Mouse (Mus musculus) midbrain, embryonic 14.5 days (tissue): ENCODE measurements at regions not wholly inside any gene's neighbourhood (a gene's known extent, or its start where the extent isn't known, plus 50 kb on each side); places are given as distances from the start of the nearest gene placed in this dataset.

ENCODE experiments used
- ATAC-seq: fragments of 200-750 bp; cut with Nextera tagmentation; 2 replicates; pipeline ENCODE4 v1.8.0; 2017; ENCODE audit warnings: moderate number of reproducible peaks, moderate library complexity; ENCODE audit not compliant: low FRiP score, low TSS enrichment
- DNase-seq: peaks from one replicate; pipeline ENCODE4 v3.0.0-alpha.2; 2015
- H3K27ac ChIP-seq: fragments of 300-500 bp; sonication (generic); replicated peaks from 2 replicates; pipeline ENCODE4 v1.5.1; 2014; ENCODE audit warnings: mild to moderate bottlenecking, low read depth, low read length, moderate library complexity
- H3K27me3 ChIP-seq: fragments of 300-500 bp; sonication (generic); 2 replicates; pipeline ENCODE4 v1.6.1; 2014; ENCODE audit warnings: low read length, control low read depth, mixed read lengths; ENCODE audit not compliant: control insufficient read depth, insufficient read depth
- H3K36me3 ChIP-seq: fragments of 300-500 bp; sonication (generic); 2 replicates; pipeline ENCODE4 v1.6.1; 2014; ENCODE audit warnings: low read length, control low read depth; ENCODE audit not compliant: control insufficient read depth, insufficient read depth
- H3K4me1 ChIP-seq: fragments of 300-500 bp; sonication (generic); 2 replicates; pipeline ENCODE4 v1.6.1; 2014; ENCODE audit warnings: mild to moderate bottlenecking, antibody characterized with exemption, low read length, control low read depth; ENCODE audit not compliant: control insufficient read depth, insufficient read depth
- H3K4me2 ChIP-seq: fragments of 300-500 bp; sonication (generic); 2 replicates; pipeline ENCODE4 v1.6.1; 2014; ENCODE audit warnings: mild to moderate bottlenecking, low read length, moderate library complexity
- H3K4me3 ChIP-seq: fragments of 300-500 bp; sonication (generic); replicated peaks from 2 replicates; pipeline ENCODE4 v1.5.1; 2014; ENCODE audit warnings: low read depth, low read length
- H3K9ac ChIP-seq: fragments of 300-500 bp; sonication (generic); replicated peaks from 2 replicates; pipeline ENCODE4 v1.6.1; 2014; ENCODE audit warnings: mild to moderate bottlenecking, low read length, moderate library complexity
- H3K9me3 ChIP-seq: fragments of 300-500 bp; sonication (generic); 2 replicates; pipeline ENCODE4 v1.6.1; 2016; ENCODE audit warnings: low read length, control low read depth, mixed read lengths; ENCODE audit not compliant: control insufficient read depth
- WGBS: fragments of 180-500 bp; shearing (Covaris S2); extraction: QIAGEN DNeasy Blood & Tissue Kit; methylation state at CpG from one replicate; pipeline ENCODE4 v1.1.7; 2014; 5-methylcytosine and 5-hydroxymethylcytosine counted together

- Histone ChIP-seq H3K9me3 (no peaks in the 10 kb centered on the region), H3K4me2 (no peak overlapping the region), H3K4me3 (no peak overlapping the region), H3K36me3 (no peaks in the 10 kb centered on the region), H3K4me1 (peaks cover 19% of the 10 kb centered on the region), H3K27me3 (no peaks in the 10 kb centered on the region), H3K9ac (no peak overlapping the region), H3K27ac (no peak overlapping the region)
- 9% methylated on average over 6 of the region's 6 CpGs for WGBS
- ATAC-seq (no peak), DNase-seq (no peak)
Observed at GRCm38 (mm10) chr8:92072254-92072615, 270.4 kb upstream of the Irx3 start.

GRCm38 (mm10) chr8:92071305-92072253 is 269.7 kb upstream of the Irx3 start:
- Histone ChIP-seq H3K9me3 (no peaks in the 10 kb centered on the region), H3K36me3 (no peaks in the 10 kb centered on the region), H3K4me3 (no peak overlapping the region), H3K9ac (no peak overlapping the region), H3K4me1 (peaks cover 19% of the 10 kb centered on the region), H3K27me3 (no peaks in the 10 kb centered on the region), H3K27ac (0 out of 2 replicates have a peak overlapping the region, but pooled peaks have one; percentile 14), H3K4me2 (peak overlapping the region; percentile 13; the same call in 1 of the 2 replicates)
- DNase-seq: peak; percentile 65
- WGBS: 16% methylated on average over 21 of the region's 21 CpGs
- ATAC-seq: peak; percentile 40

DNA sequence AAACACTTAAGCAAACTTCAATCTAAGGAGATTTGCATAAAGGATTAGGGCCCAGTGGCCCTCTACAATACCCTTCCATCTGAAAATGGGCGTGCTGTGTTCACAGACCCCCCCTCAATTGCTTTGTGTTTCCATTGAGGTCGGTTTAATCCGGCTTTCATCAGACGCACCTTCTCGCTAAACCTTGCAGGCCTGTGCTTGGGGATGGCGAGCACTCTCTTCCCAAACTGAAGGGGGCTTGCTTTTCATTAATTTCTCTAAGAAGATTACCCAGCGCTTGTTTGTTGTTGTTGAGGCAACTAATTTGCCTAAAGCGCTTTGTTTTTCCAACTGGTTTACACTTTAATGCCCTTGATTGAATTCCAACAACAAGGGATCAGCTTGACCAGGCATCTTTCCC is 268.8 kb upstream of the Irx3 start:
- ATAC-seq (no peak), DNase-seq (peak; percentile 65)
- no peaks in the 10 kb centered on the region for H3K9me3 ChIP-seq
- 10% methylated on average over 8 of the region's 8 CpGs for WGBS
- H3K27ac ChIP-seq: no peak overlapping the region
- H3K4me3 ChIP-seq: no peak overlapping the region
- no peaks in the 10 kb centered on the region for H3K27me3 ChIP-seq
- H3K4me2 ChIP-seq: no peak overlapping the region
- H3K36me3 ChIP-seq: no peaks in the 10 kb centered on the region
- peaks cover 21% of the 10 kb centered on the region for H3K4me1 ChIP-seq
- no peak overlapping the region for H3K9ac ChIP-seq

DNA sequence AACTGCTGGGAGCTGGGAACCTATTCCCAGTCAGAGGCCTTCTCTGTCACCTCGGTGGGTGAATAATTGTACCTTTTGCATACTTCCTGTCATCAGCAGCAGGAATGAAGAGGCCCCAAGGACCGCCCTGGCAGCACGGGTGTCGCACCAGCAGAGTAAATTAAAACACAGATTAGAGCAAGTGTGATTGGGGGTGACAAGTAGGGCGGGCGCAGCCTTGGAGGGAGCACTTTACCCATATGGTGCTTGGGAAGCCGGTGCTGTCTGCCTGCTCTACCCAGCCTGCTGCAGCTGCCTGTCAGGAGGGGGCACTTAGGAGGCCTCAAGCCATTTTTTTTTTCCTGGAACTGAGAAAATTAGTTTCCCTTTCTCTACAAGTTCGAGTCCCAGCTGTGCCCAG is 264.6 kb upstream of the Irx3 start:
- peaks cover 33% of the 10 kb centered on the region for H3K4me1 ChIP-seq
- no peaks in the 10 kb centered on the region for H3K9me3 ChIP-seq
- ATAC-seq (peak; percentile 62; the same call in 1 of the 2 replicates), DNase-seq (peak; percentile 65)
- 18% methylated on average over 8 of the region's 8 CpGs for WGBS
- no peak overlapping the region for H3K27ac ChIP-seq
- no peak overlapping the region for H3K4me2 ChIP-seq
- no peaks in the 10 kb centered on the region for H3K36me3 ChIP-seq
- H3K4me3 ChIP-seq: no peak overlapping the region
- no peak overlapping the region for H3K9ac ChIP-seq
- H3K27me3 ChIP-seq: peaks cover 3% of the 10 kb centered on the region; the same call in 1 of the 2 replicates

DNA sequence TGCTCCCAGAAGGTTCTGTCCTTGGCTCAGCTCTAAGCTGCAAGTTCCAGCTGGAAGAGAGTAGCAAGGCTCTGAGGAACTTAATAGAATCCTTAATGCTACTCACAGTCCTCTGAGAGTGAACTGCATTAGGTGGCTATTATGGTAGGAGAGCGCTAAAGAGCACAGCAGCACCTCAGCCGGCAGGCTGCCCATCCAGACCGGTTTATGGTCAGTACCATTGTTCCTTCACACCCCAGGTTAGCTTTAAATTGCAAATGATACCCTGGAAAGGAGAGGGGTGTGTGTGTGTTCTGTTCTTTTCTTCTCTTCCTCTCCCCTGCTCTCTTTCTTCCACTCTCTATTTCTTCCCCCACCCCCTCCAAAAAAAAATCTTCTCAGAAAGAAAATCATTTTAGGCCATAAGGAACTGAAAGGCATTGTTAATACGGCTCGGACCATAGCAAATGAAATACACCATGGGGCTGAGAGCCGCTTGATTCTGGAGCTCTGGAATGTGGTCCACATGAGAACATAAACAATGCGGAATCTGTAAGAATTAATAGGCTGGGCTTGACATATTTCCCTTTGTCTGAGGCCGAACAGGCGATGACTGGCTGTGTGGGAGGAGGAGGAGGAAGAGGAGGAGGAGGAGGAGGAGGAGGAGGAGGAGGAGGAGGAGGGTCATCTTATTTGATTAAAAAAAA is 263.8 kb upstream of the Irx3 start:
- Histone ChIP-seq H3K36me3 (no peaks in the 10 kb centered on the region), H3K4me2 (no peak overlapping the region), H3K27me3 (peaks cover 8% of the 10 kb centered on the region; the same call in 1 of the 2 replicates), H3K4me3 (no peak overlapping the region), H3K9ac (no peak overlapping the region), H3K4me1 (peaks cover 27% of the 10 kb centered on the region), H3K27ac (no peak overlapping the region; the same call in 1 of the 2 replicates), H3K9me3 (no peaks in the 10 kb centered on the region)
- 6% methylated on average over 7 of the region's 9 CpGs for WGBS
- ATAC-seq: no peak
- DNase-seq: no peak

DNA sequence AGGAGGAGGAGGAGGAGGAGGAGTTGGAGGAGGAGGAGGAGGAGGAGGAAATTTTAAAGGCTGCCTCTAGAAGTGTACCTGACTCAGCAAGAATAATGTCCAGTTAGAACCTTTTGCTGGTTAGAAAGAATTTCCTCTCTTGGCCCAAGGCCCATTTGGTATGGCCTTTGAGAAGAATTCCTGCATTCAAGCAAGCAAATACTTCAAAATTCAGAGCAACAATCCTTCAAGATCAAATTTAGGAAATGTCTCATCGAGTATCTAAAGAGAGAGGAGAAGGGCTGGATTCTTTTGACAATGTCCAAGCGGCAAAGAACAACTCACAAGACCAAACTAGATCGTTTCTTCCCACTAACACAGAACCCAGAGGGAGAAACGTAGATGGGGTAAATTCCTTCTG is 263.1 kb upstream of the Irx3 start:
- H3K36me3 ChIP-seq: no peaks in the 10 kb centered on the region
- no peak overlapping the region for H3K4me2 ChIP-seq
- H3K9me3 ChIP-seq: no peaks in the 10 kb centered on the region
- ATAC-seq (no peak), DNase-seq (no peak)
- no peak overlapping the region for H3K4me3 ChIP-seq
- no peak overlapping the region for H3K27ac ChIP-seq
- peaks cover 13% of the 10 kb centered on the region; the same call in 1 of the 2 replicates for H3K27me3 ChIP-seq
- 16% methylated on average over 4 of the region's 4 CpGs for WGBS
- H3K9ac ChIP-seq: no peak overlapping the region
- H3K4me1 ChIP-seq: peaks cover 21% of the 10 kb centered on the region

DNA sequence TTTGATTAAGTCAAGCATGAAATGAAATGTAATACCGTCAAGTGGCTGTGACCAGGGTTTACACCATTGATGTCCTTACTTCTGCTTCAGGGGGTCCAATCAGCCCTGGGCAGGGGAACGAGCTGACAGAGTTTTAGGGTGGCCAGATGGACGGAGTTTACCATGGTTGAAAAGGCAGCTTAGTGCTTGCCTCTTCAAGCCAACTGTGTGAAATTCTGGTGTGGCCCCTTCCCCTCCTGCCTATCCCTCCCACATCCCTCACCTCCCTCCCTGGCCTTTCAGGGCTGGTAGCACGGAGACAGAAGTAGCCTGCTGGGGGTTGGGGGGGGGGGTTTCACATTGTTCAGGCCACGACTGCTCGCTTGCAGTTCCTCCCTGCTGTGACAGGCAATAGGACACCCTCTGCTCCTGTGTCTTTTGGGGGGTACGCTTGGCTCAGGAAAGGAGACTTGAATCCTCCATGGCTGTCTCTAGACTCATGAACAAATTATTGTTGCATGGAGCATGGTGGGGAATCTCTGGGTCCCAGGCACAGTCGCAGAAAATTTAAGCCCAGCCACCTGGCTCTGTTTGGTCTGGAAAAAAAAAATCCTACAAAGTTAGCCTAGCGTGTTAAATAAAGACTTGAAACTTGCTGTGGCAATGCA is 262.4 kb upstream of the Irx3 start:
- 6% methylated on average over 9 of the region's 9 CpGs for WGBS
- peaks cover 21% of the 10 kb centered on the region for H3K4me1 ChIP-seq
- DNase-seq (no peak), ATAC-seq (0 out of 2 replicates have a peak, but pooled peaks have one; percentile 37)
- H3K9me3 ChIP-seq: no peaks in the 10 kb centered on the region
- H3K4me2 ChIP-seq: no peak overlapping the region
- H3K27ac ChIP-seq: no peak overlapping the region
- no peak overlapping the region for H3K9ac ChIP-seq
- peaks cover 14% of the 10 kb centered on the region for H3K27me3 ChIP-seq
- no peaks in the 10 kb centered on the region for H3K36me3 ChIP-seq
- no peak overlapping the region for H3K4me3 ChIP-seq

DNA sequence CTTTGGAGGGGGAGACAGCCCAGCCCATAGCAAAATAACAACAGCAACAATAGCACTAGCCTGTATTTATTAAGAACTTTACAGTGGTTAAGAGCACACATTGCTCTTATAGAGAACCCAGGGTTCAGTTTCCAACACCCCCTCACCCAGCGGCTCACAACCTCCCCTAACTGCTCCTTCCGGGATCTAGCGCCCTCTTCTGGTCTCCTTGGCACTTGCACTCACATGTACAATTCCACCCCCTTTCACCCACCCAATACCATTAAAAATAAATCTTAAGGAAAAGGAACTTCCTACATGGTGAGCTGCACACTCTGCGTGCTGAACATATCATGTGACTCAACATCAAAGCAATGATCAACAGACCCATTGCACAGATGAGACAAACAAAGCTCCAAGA is 261.5 kb upstream of the Irx3 start:
- H3K4me2 ChIP-seq: no peak overlapping the region
- H3K9me3 ChIP-seq: no peaks in the 10 kb centered on the region
- peaks cover 14% of the 10 kb centered on the region for H3K27me3 ChIP-seq
- H3K4me3 ChIP-seq: no peak overlapping the region
- WGBS: 72% methylated on average over 4 of the region's 4 CpGs
- no peak overlapping the region for H3K9ac ChIP-seq
- DNase-seq: no peak
- no peak for ATAC-seq
- H3K4me1 ChIP-seq: peaks cover 27% of the 10 kb centered on the region
- H3K36me3 ChIP-seq: no peaks in the 10 kb centered on the region
- H3K27ac ChIP-seq: no peak overlapping the region
